Mouse (Mus musculus) kidney, postnatal 10 days (tissue): Measurements from ENCODE around the gene Pgm5.
"Not testable (repeated sequence)": the region's sequence is repeated elsewhere in the genome, so short reads cannot be mapped to it uniquely, and the experiment has no call there.

Experiments used
- DNase-seq: peaks from one replicate; pipeline ENCODE4 v3.0.0; 2021; ENCODE audit warnings: mixed read lengths

Pgm5 gene

DNA sequence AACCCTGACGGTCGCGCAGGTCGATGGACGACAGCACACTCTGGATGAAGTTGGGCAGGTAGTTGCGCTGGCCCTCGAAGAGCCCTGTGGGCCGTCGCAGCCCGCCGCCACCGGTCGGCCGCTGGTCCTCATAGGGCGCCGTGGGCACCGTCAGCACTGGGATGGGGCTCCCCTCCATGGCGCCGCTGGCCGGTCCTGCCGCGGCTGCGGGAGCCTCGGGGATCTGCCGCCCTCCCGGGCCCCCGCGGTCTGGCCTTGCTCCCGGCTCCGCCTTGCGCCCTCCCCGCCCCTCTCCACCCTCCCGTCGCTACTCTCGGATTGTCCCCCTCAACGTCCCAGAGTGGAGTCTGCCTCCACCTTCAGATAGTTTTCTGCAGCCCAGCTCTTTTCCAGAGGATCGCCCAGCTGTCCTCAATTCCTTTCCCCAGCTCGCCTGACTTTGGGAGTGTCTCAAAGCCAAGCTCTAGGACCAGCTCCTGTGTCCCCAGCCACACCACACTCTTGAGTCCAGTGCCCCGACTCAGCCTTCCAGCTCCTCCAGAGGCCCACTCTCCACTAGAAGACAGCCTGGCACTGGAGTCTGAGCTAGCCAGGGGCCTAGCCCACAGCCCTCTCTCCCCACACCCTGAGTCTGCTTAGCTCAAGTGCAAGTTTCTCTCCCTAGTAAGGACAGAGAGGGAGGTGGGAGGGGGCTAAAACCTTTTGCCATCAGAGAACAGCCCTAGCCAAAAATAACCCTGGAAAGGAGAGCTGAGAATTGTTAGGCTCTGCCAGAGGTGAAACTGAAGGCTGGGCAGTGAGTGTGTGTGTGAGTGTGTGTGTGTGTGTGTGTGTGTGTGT lies at the start of gene Pgm5:
Gene Pgm5, minus strand, starts transcription at position 244 of the 840 bp plus-strand sequence.
- peak; percentile 80 for DNase-seq

- DNase-seq = no peak
Observed at GRCm38 (mm10) chr19:24908385-24909155, 46.9 kb upstream of the Pgm5 start.

GRCm38 (mm10) chr19:24907655-24908054 lies 46.0 kb upstream of the Pgm5 start:
- DNase-seq = no peak

DNA sequence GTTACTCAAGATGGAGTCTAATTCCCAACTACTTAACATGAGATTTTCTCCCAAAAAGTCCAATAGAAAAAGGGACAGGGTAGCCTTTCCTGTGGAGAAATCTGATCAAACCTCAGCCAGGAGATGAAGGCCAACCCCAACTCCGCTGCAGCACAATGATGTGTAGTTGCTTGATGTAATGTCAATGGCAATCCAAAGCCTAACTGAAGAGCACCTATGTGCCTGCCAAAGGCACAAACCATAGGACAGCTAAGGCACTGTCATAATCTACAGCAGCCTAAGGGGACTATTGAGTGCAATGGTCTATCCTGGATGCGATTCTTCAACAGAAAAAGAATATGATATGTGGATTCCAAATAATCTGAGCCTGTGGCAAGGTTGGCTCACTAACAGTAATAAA lies 41.2 kb upstream of the Pgm5 start:
- DNase-seq = no peak

DNA sequence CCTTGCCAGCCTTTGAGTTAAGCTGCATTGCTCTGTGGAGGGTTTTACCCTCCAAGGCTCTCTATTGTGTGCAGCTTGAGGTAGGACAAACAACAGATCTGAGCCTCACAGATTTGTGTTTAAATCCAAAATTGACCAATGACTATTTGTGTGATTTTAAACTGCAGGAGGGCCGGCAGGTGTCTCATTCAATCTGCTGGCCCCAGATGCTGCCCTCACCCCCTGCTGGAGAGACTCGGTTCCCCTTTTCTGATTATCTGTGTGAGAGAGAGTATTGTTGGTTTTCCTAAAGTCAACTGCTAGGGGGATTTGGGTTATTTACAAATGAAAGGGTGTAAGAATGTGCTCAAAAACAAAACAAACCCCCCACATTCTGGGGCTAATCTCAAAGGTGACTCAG lies 40.6 kb upstream of the Pgm5 start:
- DNase-seq = no peak

DNA sequence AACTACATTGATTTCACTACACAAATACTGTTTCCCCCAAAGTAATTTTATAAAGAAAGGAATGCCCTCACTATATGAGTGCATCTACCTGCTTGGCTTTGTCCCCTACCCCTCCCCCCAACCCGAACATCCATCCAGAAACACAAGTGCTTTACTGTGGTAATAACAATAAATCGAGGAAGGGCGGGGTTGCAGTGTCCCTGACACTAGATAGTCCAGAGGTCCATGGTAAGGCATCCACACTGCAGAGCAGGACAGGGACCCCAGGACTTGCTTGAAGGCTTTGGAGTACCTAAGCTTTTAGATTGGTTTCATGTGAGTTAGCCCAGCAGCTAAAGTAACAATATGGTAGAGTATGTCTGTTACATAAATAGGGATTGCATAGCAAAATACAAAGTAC lies 40.0 kb upstream of the Pgm5 start:
- no peak for DNase-seq

GRCm38 (mm10) chr19:24900581-24901220 lies 39.0 kb upstream of the Pgm5 start, which contains the start of gene Foxd4:
Foxd4 (minus strand) TSS chr19:24901197.
- DNase-seq = no peak

DNA sequence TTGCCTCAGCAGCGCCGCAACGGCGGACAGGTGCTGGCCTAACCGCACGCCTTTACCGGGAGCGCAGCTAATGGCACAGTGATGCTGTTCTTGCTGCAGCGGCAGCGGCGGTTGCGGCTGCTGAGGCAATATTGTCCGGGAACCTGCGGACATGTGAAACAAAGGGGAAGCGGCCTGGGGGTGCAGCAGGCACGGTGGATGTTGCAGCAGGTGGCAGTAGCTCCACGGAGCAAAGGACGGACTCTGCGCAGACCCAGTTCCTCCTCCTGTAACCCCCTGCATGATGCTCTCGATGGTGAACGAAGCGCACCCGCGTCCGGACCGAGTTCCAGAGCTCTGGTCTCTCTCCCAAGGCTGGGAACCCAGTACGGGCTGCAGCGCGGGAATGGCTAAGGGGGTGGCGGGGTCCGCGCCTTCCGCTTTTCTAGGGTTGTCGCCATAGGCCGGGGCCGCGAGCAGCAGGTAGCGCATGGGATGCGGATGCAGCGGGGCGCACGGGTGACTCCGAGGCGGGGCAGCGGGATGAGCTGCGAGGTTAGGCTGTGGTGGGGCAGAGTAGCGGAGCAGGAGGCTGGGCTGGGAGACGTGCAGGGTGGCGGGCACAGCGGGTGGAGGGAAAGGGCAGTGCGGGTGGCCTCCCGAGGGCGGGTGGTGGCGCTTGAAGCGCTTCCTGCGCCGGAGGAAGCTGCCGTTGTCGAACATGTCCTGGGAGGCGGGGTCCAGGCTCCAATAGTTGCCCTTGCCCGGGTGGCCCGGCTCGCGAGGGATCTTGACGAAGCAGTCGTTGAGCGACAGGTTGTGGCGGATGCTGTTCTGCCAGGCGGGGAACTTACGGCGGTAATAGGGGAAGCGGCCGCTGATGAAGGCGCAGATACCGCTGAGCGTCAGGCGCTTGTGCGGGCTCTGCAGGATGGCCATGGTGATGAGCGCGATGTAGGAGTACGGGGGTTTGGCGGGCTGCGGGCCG lies 38.2 kb upstream of the Pgm5 start:
- peak; percentile 34 for DNase-seq

- DNase-seq = no peak
Observed at GRCm38 (mm10) chr19:24898737-24899577, 37.3 kb upstream of the Pgm5 start.

- no peak for DNase-seq
Observed at GRCm38 (mm10) chr19:24897896-24898736, 36.5 kb upstream of the Pgm5 start.

DNA sequence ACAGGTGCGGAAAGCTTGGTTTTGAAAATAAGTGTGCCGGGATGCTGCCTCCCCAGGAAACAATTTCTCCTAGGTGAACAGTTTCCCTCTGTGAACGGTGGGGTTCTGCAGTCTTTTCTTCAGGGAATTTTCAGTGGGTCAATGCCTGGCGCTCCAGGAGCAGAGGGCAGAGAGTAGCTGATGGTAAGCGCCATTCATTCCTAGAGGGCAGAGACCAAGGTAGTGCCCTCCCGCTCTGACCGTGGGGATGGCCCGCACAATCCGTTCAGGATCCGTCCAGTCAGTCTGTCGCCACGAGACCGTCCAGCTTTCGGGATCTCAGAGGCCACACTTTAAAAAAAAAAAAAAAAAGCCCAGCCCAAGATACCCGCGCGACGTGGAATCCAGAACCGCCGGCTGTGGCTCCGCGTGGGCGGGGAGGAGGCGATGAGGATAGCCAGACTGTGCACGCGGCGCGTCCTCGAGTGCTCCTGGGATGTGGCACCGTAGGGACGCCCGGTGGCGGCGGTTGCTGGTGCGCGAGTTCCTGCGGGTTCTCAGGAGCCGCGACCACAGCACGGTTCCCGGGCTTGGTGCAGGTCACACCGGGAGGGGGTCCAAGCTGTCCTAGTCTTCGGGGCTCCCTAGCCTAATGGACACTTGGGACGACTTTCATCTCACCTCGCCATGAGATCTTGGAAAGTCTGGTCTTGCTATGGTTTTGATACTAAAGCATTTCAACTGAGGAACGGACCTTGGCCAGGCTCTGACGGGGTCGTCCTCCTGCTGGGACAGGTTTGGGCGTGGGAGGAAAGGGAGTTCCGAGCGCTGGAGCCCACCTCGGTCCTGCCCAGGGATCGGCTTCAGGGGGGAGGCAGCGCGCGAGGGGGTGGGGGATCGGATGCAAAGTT lies 35.6 kb upstream of the Pgm5 start:
- peak; percentile 30 for DNase-seq

GRCm38 (mm10) chr19:24896536-24896935 lies 34.9 kb upstream of the Pgm5 start:
- no peak for DNase-seq

DNA sequence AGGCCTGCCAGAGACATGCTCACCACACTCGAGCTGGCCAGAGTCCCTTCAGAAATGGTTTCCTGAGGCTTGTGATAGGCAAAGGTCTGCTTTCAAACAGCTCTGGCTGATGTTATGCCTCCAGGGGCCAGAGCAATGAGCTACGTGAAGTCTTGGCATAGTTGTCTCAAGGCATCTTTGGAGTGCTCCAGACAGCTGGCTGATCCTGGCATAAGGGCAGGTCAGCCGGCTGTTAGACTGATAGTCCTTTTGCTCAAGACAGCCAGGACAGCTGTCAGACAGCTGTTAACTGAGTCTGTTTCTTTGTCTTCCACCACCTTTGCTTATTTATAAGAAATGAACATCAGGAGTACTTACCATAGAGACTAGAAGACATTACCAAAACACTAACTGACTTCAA lies 25.2 kb upstream of the Pgm5 start:
- no peak for DNase-seq

DNA sequence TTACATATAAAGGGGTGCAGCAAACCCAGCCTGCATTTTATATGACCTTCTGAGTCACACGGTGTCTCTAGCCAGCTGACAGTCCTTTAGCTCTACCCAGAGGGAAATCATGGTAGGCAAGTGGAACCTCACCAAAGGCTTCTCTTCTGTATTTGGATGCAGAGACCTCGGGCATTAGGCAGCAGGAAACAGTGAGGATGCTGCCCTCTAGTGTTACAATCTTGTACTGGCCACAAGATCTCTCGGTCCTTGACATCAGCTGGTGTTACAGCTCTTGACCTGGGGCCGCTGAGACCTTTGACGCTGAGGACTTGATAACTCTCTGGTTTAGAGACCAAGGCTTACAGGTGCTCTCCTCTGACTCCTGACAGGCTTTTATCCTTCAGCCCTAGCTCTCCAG lies 23.8 kb upstream of the Pgm5 start:
- DNase-seq = peak; percentile 66

- DNase-seq = no peak
Observed at GRCm38 (mm10) chr19:24881237-24881636, 19.6 kb upstream of the Pgm5 start.

- DNase-seq = not testable (repeated sequence)
Observed at GRCm38 (mm10) chr19:24875129-24875870, 13.6 kb upstream of the Pgm5 start, which contains the start of gene Gm10053. Gm10053 (plus strand) TSS chr19:24875686.

GRCm38 (mm10) chr19:24873873-24874272 lies 12.2 kb upstream of the Pgm5 start:
- DNase-seq = peak; percentile 51

- DNase-seq = peak; percentile 82
Observed at GRCm38 (mm10) chr19:24871037-24871635, 9.5 kb upstream of the Pgm5 start.
